Mouse (Mus musculus) testis, adult 2 months (tissue): ENCODE measurements at regions not wholly inside any gene's neighbourhood (a gene's known extent, or its start where the extent isn't known, plus 50 kb on each side); places are given as distances from the start of the nearest gene placed in this dataset.

Experiments used
- CTCF ChIP-seq: fragments of 200-500 bp; IDR thresholded peaks from 2 replicates; pipeline ENCODE4 v1.5.1; 2012; ENCODE audit warnings: low read depth, mild to moderate bottlenecking, inconsistent platforms, low read length, moderate library complexity; ENCODE audit not compliant: control insufficient read depth, insufficient read depth, insufficient replicate concordance
- POLR2A ChIP-seq: fragments of 200-500 bp; IDR thresholded peaks from 2 replicates; pipeline ENCODE4 v1.6.1; 2012; ENCODE audit warnings: low read depth, mild to moderate bottlenecking, inconsistent platforms, low read length, moderate library complexity; ENCODE audit not compliant: control insufficient read depth

DNA sequence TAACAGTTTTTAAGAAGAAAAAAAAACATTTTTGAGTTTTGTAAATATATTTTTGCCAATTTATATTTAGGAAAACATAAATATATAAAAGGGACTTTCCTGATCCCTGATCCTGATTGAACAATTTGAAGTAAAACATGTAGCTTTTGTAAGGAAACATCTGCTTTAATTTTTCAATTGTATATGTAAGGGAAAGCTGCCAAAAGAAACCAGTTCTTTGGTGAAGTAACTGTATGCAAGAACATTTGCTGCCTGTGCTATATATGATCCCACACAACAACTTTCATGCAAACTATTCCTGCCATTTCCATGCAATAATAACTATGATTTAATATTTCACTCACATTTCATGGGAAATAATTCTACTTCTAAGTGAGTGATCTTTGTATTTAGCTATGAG lies 67.0 kb downstream of the Gm10295 start:
- TF ChIP-seq CTCF (no peak), POLR2A (no peak)
